Mouse (Mus musculus) CD8-positive naive resting alpha-beta T cell, adult 2 months (primary cell): ENCODE data around the gene Csmd2.

ENCODE experiments used
- DNase-seq, 2 experiments: peaks; one replicate each; pipeline ENCODE4 v3.0.0; 2022; ENCODE audit warnings: low read depth in 2 of 2, low spot score in 2 of 2

Csmd2 gene

DNA sequence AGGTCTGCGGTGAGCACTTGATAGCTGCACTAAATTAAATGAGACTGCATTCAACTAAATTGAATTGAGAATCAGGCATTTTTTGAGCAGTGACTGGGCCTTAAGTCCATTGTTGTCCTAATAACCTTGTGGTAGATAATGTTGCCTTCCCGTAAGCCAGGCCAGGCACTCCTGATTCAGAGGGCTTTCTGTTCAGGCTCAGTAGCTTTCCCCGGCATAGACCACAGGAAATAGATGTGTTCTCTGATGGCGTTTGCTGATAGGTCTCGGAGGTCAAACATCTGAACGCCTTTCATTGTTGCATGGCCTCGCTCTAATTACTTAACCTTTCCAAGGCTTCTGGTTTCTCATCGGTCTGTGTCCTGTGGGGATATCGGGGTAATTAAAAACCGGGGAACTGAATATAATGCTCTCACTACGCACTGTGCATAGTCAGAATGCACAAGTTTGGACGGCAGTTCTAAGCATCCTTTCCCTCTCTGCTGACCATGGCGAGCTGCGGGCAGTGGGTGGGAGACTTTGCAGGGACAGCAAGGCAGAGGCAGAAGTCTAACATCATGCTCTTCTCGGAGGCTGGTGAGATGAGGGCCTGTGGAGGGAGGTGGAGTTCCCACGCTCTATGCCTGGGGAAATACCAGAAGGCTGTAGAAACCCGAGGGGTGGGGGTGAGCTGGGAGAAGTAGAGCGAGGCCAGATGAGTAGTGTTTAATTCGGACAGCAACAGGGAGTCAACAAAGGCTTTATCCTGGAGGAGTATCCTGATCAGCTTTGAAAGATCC, 253.6 kb downstream of the Csmd2 start:
- no peak for DNase-seq

DNA sequence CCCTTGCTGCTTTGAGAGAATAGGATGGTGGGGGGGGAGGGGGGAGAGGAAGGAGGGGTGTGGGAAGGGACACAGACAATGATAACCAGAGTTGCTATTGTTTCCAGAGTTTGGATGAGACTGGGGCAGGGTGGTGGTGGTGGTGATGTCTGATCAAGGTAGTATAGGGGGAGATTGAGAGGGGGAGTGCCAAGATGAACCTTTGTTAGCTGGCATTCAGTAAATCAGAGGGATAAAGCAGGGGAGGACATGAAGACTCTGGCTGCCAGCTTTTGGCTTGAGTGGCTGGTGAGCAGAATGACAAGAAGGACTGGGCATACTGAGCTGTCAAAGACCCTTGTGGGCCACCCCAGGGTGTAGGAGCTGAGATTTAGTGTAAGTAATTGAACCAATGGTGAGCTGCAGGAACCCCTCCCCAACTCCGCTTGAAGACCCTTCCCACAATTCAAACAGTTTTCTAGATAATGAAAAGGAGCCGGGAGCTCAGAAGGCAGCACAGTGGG, 254.2 kb downstream of the Csmd2 start:
- DNase-seq, result no peak

DNA sequence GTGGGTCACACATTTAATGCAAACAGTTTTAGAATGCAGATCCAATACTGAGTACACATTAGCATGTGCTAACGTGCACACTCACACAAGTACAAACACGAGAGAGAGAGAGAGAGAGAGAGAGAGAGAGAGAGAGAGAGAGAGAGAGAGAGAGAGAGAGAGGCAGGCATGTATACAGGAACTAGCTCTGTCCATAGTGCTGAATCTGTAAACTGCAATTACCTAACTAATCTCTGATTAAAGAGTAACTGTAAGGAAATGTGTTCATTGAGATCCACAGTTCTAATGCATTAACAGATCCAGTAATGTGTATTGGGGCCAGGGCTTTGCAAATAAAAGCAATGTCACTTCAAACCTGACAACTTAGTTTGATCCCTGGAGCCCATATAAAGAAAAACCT, 257.5 kb downstream of the Csmd2 start:
- DNase-seq, result no peak

DNA sequence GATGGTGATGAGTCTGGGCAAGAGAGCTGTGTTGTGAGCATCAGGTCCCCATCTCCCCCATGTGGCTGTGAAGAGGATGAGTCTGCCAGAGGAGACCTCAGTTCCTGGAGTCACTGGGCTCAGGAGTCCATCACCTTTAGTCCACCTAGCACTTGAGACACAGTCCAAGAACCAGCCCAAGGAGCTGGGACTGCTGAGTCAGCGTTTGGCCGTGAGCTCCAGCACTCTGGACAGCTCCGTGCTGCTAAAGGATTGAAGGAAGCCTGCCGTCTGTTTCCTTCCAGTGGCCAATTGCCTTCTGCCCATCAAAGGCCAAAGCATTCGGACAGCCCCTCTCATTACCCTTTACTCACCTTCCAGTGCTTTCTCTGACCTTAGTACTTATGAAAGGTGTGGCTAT, 261.0 kb downstream of the Csmd2 start:
- no peak for DNase-seq

DNA sequence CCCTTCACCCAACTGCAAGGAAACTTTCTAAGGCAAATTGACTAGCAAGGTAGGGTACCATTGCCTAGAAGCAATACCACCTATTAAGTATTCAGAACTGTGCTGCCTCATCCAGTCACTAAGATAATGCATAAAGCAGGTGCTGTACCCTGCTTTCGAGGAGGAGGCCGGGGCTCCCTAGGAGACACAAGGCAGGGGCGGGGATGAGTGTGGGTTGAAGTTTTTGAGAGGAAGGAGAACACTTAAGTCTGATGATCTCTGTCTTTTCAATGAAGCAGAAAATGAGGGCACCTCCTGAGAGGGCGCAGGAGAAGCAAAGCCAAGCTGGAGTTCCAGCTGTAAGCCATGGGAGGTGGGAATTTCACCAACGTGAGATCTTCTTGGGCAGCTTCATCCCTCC, 271.6 kb downstream of the Csmd2 start:
- DNase-seq, result no peak

DNA sequence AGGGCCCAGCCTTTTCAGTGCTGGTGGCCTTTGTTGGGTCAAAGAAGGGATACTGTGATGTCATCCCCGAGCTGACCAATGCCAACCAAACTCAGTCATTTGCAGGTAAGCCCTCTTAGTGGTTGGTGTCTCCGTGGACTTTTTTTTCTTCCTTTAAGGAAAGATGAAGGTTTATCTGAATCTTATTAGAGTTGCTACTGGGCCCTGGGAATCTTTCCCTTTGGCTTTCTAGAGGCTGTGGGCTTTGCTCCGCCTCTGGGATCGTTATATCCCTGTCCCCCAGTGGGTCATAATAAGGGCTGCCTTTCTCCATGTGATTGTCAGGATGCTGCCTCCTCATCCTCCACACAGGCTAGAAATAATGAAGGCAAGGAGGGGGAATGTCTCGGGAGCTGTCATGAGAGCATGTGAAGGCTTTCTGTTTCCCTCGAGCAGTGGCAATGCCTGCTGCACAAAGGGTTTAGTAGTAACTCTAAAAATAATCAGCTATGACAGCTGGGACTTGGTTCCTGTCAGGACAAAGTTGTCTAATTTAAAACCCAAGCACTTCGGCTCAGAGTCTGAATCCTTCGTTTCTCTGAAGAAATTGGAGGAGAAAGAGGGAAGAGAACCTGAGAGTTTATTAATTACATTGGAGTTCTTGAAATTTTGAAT, 273.4 kb downstream of the Csmd2 start, which contains the start of gene Hmgb4:
Hmgb4 (minus strand) TSS at position 51 of the 654 bp plus-strand sequence.
- DNase-seq, result no peak

DNA sequence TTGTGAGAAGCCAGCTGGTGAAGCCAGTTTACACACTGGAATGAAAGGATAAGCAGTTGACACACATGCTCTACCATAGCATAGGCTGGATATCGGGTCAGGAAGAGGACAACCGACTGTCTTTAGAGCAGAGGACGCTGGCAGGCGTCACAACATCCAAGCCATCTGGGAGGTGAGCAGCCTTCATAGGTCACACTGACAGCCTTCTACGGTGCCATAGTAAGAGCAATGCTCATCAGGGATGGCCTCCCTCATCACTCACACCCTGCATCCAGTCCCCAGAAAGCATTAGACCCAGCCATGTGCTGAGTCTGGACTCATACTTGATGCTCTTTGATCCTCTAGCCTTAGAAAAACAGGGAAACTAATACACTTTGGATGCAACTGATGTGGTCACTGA, 276.8 kb downstream of the Csmd2 start:
- DNase-seq, result no peak

DNA sequence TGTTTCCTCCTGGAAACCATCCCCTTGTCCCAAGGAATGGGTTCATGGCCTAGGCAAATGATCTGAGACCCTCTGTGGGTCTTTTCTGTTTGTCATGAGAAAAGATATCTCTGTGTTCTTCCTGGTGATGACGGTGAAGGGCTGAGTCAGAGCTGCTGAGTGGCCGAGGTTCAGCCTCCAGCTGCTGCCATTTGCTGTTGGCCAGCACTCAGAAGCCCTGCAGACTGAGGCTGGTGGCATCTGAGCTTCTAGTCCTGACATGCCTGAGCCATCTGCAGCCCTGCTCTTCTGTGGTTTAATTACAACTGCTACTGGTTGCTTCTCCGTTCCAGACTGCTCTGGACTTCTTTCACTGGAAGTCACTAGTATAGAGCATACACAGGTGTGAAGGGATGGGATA, 277.7 kb downstream of the Csmd2 start:
- no peak for DNase-seq

DNA sequence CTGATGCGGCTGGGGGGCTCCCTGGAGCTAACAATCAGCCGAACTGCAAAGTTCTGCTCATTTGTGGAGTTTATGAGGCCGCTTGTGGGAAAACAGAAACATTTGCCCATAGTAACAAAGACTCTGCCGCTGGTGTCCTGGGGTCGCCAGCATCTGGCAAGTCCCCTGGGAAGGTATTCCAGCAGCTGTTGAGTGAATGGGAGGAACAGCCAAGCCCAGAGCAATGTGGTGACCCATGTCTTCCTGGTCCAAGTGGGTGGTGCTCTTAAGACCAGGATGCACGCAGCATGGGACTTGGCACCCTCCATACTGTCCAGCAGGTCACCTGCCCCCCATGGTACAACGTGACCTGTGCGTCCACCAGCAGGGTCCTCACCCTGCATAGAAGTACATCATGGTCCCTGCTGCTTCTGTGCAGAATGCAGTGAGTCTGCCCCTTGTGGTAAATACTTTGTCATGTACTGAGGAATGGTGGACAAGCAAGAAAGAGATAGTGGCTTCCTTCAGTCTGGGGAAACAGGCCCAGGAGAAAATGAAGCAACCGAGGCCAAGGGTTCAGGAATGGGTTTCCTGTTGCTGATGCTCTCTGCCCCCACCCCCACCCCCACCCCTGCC, 281.7 kb downstream of the Csmd2 start:
- DNase-seq, result no peak

DNA sequence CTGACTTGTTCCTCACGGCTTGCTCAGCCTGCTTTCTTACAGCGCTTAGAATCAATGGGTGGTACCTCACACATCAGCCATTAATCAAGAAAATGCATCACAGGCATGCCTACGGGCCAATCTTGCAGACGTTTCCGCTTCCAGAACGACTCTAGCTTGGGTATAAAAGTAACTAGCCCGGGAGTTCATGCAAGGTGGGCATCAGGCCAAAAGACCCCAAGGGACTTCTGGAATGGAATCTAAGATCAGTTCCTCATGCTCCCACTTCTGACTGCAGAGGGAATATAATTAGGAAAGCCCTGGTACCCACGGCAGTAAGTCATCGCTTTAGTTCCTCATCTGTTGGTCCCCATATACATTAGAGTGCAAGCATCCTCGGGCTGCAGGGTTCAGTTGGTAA, 282.5 kb downstream of the Csmd2 start:
- DNase-seq, result no peak

DNA sequence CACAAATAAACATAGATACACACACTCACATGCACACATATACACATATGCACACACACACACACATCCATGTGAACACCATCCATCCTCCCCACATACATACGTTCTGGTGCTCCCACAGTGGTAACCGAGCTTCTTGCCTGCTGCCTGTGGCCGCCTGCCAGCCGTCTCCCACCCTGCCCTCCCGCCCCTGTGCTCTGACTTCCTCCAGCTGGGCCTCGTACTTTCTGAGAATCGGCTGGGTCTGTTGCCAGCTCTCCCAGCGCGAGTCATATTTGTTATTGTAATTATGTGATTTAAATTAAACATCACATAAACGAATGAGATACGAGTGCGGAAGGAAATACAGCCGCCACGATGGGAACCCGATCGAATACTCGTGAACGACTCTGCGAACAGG, 283.3 kb downstream of the Csmd2 start:
- DNase-seq, result no peak

DNA sequence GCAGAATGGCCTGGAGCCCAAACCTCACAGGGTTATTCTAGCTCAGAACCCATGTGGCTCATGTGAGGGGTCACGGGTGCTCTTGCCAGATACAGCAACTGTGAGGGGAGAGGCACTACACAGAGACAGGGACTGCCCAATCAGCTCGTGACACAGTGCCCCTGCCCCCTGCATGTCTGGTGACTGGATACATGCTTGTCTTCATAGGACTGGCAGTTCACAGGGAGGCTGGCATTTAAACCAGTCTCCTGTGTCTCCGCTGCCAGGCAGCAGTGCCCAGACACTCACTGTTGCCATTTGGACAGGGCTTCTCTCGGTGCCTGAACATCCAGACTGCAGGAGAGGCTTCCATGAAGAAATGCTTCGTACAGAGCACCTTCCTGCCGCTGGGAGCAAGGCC, 284.8 kb downstream of the Csmd2 start:
- DNase-seq, result no peak

DNA sequence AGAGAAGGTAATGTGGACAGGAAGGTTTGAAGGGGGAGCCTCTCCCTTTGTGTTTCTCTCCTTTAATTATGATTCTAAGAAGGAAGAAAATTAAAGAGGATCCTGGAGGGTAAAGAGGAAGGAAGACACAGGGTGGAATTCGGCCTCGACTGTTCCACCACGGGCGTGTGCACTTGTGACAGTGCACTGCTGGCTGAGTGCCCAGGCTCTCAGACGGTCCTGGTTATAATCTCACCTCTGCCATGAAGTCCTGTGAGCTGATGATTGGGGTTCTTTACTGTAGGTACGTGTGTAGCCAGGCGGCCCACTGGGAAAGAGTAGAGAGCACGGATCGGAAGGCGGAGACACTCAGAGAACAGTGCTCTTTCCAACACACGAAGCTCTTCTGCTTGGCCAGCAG, 285.5 kb downstream of the Csmd2 start:
- DNase-seq, result no peak

DNA sequence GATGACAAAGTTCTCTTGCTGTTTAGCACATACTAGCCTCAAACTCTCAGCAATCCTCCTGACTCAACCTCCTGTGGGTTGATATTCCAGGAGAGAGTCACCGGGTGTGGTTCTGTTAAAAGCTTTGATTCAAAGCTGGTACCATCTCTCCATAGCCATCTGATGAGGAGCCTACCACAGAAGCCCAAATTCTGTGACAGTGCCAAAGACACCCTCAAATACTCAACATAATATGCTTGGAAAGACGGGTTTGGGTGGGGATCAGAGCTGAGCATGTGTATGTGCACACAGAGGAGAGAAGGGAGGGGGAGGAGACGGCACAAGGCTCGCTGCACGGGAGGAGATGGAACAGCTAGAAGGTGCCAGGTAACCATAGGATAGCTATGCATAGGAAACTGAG, 287.5 kb downstream of the Csmd2 start:
- no peak for DNase-seq

DNA sequence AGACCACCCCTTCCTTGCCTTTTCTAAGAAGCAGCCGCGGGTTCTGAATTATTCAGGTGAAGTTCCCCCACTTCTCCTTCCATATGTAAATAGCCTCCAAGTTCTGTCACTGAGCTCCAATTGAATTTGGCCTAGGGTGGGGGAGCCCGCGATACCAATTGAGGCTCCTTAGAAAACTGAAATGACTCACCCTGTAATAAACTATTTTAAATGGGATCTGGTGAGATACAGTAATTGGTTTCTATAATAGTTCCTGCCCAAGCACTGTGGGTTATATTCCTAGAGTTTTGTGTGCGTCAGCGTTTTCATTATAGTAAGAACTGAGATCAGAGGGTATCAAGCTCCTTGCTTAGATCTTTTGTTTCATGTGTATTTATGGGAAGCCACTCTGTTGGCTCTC, 287.9 kb downstream of the Csmd2 start:
- no peak for DNase-seq

DNA sequence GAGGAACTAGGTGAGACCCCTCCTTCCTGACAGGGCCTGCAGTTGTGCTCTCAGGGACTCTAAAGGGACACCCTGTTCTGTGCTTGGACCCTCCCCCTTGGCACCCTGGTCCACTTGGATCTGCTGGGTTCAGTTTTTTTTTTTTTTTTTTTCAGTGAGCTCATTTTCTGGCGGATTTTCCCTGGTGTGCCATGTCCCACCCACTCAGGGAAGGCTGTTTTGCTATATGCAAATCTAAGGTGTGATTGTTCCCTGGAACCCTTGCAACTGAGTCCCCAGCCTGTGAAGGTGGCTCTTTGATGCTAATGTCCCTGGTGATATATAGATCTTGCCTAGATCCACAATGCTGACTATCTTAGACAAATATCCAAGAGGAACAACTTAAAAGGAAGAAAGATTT, 297.4 kb downstream of the Csmd2 start:
- DNase-seq, result no peak

DNA sequence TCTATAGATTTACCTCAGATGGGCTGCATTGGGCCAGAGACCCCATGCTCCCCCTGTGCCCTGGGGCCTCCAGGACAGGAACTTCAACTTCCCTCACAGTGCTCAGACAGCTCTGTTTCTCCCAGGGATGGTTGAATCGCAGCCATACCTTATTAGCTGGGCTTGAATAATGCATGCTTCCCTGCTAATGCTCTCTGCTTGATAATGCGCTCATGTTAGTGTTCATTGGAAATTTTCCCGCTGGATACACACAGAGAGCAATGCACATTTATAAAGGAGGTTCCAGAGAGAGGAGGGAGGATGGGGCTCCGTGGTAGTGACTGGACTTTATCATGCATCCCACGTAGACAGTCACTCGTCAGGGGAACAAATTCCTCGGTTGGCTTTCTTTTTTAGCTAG, 300.4 kb downstream of the Csmd2 start:
- no peak for DNase-seq

DNA sequence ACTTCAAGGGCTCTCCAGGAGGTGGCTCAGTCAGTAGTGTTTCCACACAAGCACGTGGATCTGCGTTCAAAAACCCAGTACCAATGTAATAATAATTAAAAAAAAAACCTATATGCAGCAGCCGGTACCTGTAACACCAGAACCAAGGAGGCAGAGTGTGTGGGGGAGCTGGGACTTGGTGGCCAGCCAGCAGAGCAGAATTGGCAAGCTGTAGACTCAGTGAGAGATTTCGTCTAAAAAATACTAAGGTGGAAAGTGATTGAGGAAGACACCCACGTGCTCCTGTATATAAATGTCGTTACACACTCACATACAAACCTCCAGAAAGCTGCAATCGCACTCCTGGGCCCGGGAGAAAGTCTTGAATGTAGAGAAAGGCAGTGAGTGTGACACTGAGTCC, 316.4 kb downstream of the Csmd2 start:
- no peak for DNase-seq

DNA sequence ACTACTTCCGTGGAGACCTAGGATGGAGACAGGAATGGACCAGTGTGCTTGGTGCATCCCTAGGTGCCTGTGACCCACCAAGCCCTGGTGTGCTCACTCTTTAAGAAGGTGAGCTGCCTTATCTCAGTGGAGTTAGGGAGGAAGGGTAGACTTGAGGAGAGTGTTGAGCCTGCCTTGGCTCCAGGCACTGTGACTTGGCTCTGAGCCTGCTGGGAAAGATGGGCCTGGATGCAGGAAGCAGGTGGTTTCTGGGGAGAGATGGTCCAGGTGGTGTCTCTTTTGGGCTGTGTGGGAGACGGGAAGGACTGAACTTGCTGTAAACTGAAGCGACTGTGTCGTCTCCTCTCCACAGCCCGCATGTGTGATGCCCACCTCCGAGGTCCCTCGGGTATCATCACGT, 318.4 kb downstream of the Csmd2 start:
- no peak for DNase-seq

DNA sequence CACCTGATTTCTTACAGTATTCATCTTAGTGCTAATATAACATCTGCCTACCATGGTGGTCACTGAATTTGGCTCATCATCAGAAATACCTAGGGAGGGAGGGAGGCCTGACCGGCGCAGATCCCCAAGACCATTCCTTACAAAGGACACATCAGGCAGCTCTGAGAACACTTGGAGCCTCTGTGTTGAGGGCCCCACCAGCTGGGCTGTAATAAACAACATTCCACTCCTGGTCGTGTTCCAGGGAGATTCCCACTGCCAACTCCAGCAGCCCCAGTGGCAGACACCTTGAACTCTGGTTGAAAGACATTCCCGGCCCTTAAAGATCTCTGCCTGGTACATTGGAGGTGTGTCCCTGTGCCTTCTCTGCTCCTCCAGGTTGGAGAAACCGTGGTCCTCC, 327.7 kb downstream of the Csmd2 start:
- DNase-seq, result no peak

DNA sequence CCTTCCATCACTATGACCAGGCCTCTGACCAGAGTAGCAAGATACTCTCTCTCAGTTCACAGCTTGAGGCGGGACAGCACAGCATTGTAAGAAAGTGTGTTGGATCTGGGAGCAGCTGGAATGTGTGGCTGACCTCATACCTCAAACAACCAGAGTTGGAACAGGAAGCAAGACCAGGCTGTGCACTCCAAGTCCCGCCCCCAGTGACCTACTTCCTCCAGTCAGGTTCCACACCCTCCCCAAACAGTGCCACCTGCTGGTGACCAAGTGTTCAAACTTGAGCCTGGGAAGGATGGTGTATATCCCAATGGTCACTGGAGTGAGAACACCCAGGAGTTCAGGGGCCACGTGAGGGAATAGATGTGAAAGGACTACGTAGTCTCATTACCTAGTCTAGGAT, 330.3 kb downstream of the Csmd2 start:
- no peak for DNase-seq

DNA sequence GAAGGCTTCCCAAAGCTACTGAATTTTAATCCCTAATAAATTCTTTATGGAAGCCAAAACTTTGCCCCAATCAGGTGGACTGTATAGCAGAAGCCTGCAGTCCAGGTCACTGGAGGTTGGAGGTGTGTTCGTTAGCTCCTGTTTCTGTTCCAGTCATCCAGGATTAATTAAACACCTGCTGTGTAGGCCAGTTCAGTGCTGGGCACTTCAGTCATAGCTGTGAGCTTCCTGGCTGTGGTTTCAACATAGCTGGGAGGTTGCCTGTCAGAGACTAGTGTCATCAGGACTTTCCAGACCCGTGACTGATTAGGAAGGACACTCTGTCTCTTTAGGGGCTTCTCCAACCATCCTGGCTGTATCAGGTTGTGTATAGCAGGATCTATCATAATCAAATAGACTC, 337.9 kb downstream of the Csmd2 start:
- DNase-seq, result no peak
